Mouse (Mus musculus) midbrain, embryonic 16.5 days (tissue): Measurements from ENCODE around the gene Zdhhc21. TPM values are rescaled to one million over a fixed set of nuclear protein-coding genes. Genes with fewer than 3 reads are reported as not detected.

Experiments used
- ATAC-seq: fragments of 200-750 bp; cut with Nextera tagmentation; 2 replicates; pipeline ENCODE4 v1.8.0; 2017; ENCODE audit warnings: moderate TSS enrichment
- H3K27ac ChIP-seq: fragments of 300-500 bp; sonication (generic); 2 replicates; pipeline ENCODE4 v1.5.1; 2014; ENCODE audit warnings: mild to moderate bottlenecking, low read length, mixed read lengths
- H3K27me3 ChIP-seq: fragments of 300-500 bp; sonication (generic); 2 replicates; pipeline ENCODE4 v1.6.1; 2014; ENCODE audit warnings: low read depth, low read length, mixed read lengths; ENCODE audit not compliant: control insufficient read depth, insufficient read depth
- H3K36me3 ChIP-seq: fragments of 300-500 bp; sonication (generic); 2 replicates; pipeline ENCODE4 v1.6.1; 2014; ENCODE audit warnings: mild to moderate bottlenecking, low read length, moderate library complexity, mixed read lengths; ENCODE audit not compliant: control insufficient read depth, insufficient read depth
- H3K4me1 ChIP-seq: fragments of 300-500 bp; sonication (generic); 2 replicates; pipeline ENCODE4 v1.6.1; 2014; ENCODE audit warnings: mild to moderate bottlenecking, low read length, mixed read lengths; ENCODE audit not compliant: control insufficient read depth, insufficient read depth
- H3K4me2 ChIP-seq: fragments of 300-500 bp; sonication (generic); 2 replicates; pipeline ENCODE4 v1.6.1; 2014; ENCODE audit warnings: mild to moderate bottlenecking, low read length, mixed read lengths
- H3K4me3 ChIP-seq: fragments of 300-500 bp; sonication (generic); 2 replicates; pipeline ENCODE4 v1.5.1; 2014; ENCODE audit warnings: low read depth, mild to moderate bottlenecking, low read length, moderate library complexity, mixed read lengths
- H3K9ac ChIP-seq: fragments of 300-500 bp; sonication (generic); 2 replicates; pipeline ENCODE4 v1.6.1; 2014; ENCODE audit warnings: low read depth, low read length, mixed read lengths
- H3K9me3 ChIP-seq: fragments of 300-500 bp; sonication (generic); replicated peaks from 2 replicates; pipeline ENCODE4 v1.6.1; 2014; ENCODE audit warnings: mild to moderate bottlenecking, low read length, mixed read lengths; ENCODE audit not compliant: control insufficient read depth, poor library complexity, severe bottlenecking
- WGBS: fragments of 180-500 bp; shearing (Covaris S2); extraction: QIAGEN DNeasy Blood & Tissue Kit; methylation state at CpG from one replicate; pipeline ENCODE4 v1.1.7; 2014; 5-methylcytosine and 5-hydroxymethylcytosine counted together
- polyA plus RNA-seq: library from polyadenylated mRNA; unstranded; fragments of >200 nt; fragmentation: Nextera tagmentation; extraction: Ambion mirVana; gene quantifications from 2 replicates; pipeline ENCODE4 v1.2.1, GENCODE M21; 2015

Gene Zdhhc21
- polyA plus RNA-seq, 1 experiment from 2014 or later = 19.2 TPM

DNA sequence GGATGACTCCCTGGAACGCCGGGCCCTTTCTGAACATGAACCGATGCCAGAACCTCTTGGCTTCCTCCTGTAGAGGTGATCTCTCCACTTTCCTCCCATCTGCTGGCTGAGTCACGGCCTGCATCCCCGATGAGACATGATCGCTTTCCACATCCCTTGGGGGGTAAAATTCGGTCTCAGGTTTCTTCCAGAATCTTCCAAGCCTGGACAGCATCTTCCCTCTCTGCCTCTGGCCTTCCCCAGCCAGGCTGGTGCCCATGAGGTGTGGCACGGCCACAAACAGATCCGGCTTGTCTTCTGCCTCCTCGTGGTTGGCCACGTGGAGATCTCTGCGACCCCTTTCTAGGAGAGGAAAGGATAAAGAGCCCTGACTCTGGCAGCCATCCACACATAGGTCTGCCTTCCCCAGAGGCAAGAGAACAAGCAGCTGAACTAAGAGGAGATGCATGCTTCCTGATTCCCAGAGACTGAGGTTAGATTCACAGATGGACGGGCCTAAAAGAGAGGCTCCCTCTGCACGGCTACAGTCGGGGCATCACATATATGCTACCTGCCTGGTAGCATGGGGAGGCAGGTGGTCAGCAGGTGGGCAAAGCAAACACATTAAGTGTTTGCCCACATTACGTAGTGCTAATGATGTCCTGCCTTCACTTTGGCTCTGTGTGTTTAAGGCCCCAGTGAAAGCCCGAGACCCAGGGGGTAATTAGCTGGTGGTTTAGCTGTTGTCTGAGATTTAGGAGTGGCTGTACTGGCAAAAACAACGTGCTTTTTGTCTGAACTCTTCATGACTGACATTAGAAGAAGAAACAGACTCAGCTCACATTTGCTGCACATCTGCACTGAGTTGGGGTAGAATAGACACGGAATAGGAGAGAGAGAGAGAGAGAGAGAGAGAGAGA lies 25.1 kb upstream of the Zdhhc21 start, which contains the start of gene Cer1:
Cer1 (minus strand) TSS at position 513 of the 899 bp plus-strand sequence.
- WGBS = 68% methylated on average over 18 of the region's 19 CpGs
- Histone ChIP-seq H3K27ac (no peak within 1 kb of the TSS), H3K9ac (no peak within 1 kb of the TSS)

DNA sequence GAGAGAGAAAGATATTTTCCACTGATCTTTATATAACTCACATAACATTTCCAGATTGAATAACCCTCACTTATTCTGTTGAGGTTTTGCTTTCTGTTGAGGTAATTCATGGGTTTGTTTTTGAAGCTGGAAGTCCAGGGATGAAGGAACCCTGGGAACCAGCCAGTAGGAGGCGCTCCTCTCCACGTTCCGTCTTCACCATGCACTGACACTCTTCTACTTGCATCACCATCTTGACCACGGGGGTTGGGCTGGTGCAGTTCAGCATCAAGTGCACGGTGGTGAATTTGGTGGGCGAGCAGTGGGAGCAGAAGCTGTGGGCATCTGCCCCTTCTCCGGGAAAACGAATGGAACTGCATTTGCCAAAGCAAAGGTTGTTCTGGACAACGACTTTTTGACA lies 22.7 kb upstream of the Zdhhc21 start:
- no peak overlapping the region for H3K4me3 ChIP-seq
- WGBS = 86% methylated on average over 9 of the region's 9 CpGs
- ATAC-seq = no peak
- H3K4me1 ChIP-seq = no peaks in the 10 kb centered on the region
- no peaks in the 10 kb centered on the region for H3K9me3 ChIP-seq
- no peaks in the 10 kb centered on the region for H3K27me3 ChIP-seq
- H3K4me2 ChIP-seq = no peak overlapping the region
- no peak overlapping the region for H3K27ac ChIP-seq
- H3K9ac ChIP-seq = no peak overlapping the region
- no peaks in the 10 kb centered on the region for H3K36me3 ChIP-seq

More for the DNA sequence above, 25.1 kb upstream of the Zdhhc21 start, which contains the start of gene Cer1:
- Histone ChIP-seq H3K27me3 (no peaks in the 10 kb centered on the region), H3K9me3 (no peaks in the 10 kb centered on the region), H3K4me2 (no peak within 1 kb of the TSS), H3K4me3 (no peak within 1 kb of the TSS), H3K36me3 (no peaks in the 10 kb centered on the region), H3K4me1 (no peaks in the 10 kb centered on the region)
- ATAC-seq = no peak

DNA sequence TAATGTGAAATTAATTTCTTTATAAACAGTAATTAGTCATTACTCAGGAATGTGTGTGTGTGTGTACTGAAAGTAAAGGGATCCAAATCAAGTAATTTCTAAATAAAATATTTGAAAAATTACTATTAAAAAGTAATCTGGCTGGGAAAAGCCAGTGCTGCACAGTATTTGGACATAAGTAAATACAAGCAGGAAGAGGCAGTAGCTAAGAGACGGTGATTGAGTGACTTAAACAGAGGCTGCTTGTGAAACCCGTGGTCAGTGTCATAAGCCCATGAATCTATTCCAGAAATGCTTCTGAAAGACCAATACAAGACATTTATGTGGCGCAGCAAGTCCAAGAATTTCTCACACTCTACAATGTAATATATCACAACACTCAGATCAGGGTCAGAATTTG lies 21.6 kb upstream of the Zdhhc21 start:
- H3K27ac ChIP-seq = no peak overlapping the region
- no peak overlapping the region for H3K4me2 ChIP-seq
- no peak overlapping the region for H3K9ac ChIP-seq
- H3K36me3 ChIP-seq = no peaks in the 10 kb centered on the region
- H3K4me1 ChIP-seq = no peaks in the 10 kb centered on the region
- no peaks in the 10 kb centered on the region for H3K27me3 ChIP-seq
- no peak overlapping the region for H3K4me3 ChIP-seq
- WGBS = 79% methylated on average over 3 of the region's 3 CpGs
- ATAC-seq = no peak
- no peaks in the 10 kb centered on the region for H3K9me3 ChIP-seq

DNA sequence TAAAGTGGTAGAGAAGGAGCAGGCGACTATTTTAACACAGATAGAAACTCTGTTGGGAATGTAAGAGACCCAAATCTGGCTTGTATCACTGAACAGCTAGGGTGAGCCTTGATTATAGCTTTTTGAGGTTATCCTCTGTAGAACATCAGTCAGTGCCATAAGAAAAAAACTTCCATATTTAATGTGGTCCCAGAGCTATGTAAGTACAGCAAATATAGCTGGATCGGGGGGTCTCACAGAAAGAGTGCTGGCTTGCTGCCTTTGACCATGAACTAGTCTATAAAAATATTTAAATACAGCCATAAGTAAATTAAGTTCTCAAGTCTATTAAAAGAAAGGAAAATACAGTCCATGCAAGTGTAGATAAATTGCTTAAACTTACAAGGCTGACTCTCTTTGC lies 20.5 kb upstream of the Zdhhc21 start:
- H3K4me1 ChIP-seq = no peaks in the 10 kb centered on the region
- no peaks in the 10 kb centered on the region for H3K9me3 ChIP-seq
- no peaks in the 10 kb centered on the region for H3K27me3 ChIP-seq
- no peak overlapping the region for H3K4me2 ChIP-seq
- no peak overlapping the region for H3K9ac ChIP-seq
- no peaks in the 10 kb centered on the region for H3K36me3 ChIP-seq
- WGBS = 86% methylated on average over 2 of the region's 2 CpGs
- no peak for ATAC-seq
- no peak overlapping the region for H3K4me3 ChIP-seq
- H3K27ac ChIP-seq = no peak overlapping the region

DNA sequence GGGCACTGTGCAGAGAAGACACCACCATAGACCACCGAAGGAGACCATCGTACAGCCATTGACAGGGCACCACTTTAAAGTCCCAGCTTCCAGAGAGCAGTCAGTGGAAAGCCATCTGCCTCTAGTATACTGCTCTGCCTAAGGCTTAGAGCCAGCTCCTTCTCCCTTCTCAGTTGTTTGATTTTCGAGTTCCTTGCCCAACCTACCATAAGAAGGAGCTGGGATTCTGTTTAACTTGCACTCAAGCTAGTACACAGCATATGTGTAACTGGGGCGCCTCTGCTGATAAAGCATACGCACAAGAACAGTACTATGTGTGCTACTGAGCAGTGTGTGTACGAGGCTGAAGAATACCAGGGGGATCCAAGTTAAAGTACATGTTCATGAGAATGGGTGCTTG lies 19.4 kb upstream of the Zdhhc21 start:
- Histone ChIP-seq H3K27me3 (no peaks in the 10 kb centered on the region), H3K4me3 (no peak overlapping the region), H3K4me2 (no peak overlapping the region), H3K36me3 (no peaks in the 10 kb centered on the region), H3K4me1 (no peaks in the 10 kb centered on the region), H3K27ac (no peak overlapping the region), H3K9ac (no peak overlapping the region), H3K9me3 (no peaks in the 10 kb centered on the region)
- 89% methylated on average over 6 of the region's 6 CpGs for WGBS
- no peak for ATAC-seq

DNA sequence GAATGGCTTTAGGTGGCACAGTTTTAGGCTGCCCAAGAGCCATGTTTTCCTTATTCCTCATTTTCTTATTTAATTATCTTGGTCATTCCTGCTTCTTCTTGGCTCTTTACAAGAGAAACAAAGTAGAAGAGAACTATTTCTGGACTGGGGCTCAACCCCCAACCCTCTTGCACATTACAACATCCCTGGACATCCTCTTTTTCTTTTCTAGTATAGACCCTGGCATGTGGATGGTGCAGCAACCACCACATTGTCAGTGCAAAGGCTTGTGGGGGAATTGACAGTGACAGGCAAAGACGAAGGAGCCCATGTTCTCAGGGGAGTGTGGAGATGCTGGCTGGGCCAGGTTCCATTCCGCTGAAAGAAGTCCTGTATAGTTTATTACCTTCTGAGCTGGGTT lies 16.9 kb upstream of the Zdhhc21 start:
- Histone ChIP-seq H3K9me3 (no peaks in the 10 kb centered on the region), H3K4me3 (no peak overlapping the region), H3K36me3 (no peaks in the 10 kb centered on the region), H3K9ac (no peak overlapping the region), H3K4me2 (no peak overlapping the region), H3K27ac (no peak overlapping the region), H3K27me3 (no peaks in the 10 kb centered on the region), H3K4me1 (peaks cover 3% of the 10 kb centered on the region; the same call in 1 of the 2 replicates)
- ATAC-seq = no peak
- 91% methylated on average over 2 of the region's 2 CpGs for WGBS

DNA sequence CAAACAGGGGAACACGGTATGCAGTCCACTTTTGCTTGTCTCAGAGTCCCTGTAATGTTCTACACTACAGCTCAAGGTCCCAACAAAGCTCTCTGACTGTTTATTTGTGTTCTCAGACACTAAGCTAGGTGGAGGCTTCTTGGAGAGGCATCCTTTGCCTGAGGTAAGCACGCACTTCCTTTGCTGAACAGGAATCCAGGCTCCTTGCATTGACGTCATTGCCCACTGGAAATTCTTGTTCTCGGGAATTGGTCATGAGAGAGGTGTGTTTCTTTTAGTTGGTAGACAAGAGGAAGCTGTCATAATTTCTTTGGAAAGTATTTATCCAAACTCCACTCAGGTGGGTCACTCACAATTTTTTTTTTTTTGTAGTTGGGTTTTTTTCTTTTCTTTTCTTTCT lies 15.8 kb upstream of the Zdhhc21 start:
- WGBS = 81% methylated on average over 4 of the region's 4 CpGs

DNA sequence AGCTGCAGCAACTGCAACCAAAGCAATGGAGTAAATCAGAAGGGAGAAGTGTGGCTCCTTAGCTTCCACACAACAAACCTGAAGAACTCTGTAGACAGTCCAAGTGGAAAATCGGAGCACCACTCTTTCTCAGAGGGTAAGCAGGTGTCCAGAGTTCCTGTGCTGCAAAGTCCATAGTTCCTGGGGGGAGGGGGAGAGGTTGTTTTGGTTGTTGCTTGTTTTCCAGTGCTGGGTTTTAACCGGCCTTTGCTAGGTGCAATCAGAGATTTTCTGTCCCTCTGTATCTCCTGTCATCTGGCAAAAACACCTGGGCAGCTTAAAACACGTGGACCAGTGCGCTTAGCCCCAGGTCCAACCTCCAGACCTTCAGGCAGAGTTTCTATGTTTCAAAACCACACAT lies 15.0 kb upstream of the Zdhhc21 start:
- Histone ChIP-seq H3K4me1 (peaks cover 3% of the 10 kb centered on the region; the same call in 1 of the 2 replicates), H3K9ac (no peak overlapping the region), H3K4me2 (no peak overlapping the region), H3K27me3 (no peaks in the 10 kb centered on the region), H3K27ac (no peak overlapping the region), H3K9me3 (no peaks in the 10 kb centered on the region), H3K36me3 (no peaks in the 10 kb centered on the region), H3K4me3 (no peak overlapping the region)
- WGBS = 74% methylated on average over 4 of the region's 4 CpGs
- no peak for ATAC-seq

More for the DNA sequence above, 15.8 kb upstream of the Zdhhc21 start:
- no peak overlapping the region for H3K27ac ChIP-seq
- H3K9me3 ChIP-seq = no peaks in the 10 kb centered on the region
- no peak for ATAC-seq
- no peak overlapping the region for H3K4me2 ChIP-seq
- H3K27me3 ChIP-seq = no peaks in the 10 kb centered on the region
- H3K9ac ChIP-seq = no peak overlapping the region
- H3K4me3 ChIP-seq = no peak overlapping the region
- peaks cover 3% of the 10 kb centered on the region; the same call in 1 of the 2 replicates for H3K4me1 ChIP-seq
- no peaks in the 10 kb centered on the region for H3K36me3 ChIP-seq

DNA sequence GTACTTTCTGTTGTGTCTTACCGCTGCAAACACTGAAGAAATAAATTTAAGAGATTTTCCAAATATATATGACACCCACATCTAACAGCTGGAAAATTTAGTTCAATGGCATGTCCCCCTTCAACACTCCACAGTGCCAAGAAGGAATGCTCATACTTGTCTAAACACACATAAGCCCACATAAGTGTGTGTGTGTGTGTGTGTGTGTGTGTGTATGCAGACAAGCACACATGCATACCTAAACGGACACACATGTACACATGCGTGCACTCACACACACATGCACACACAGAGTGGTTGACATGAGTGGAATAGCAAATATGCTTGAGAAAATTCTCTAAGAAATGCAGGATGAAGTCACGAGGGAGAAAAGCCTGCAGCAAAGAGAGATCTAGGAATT lies 12.8 kb upstream of the Zdhhc21 start:
- Histone ChIP-seq H3K27me3 (no peaks in the 10 kb centered on the region), H3K4me3 (no peak overlapping the region), H3K27ac (no peak overlapping the region), H3K4me1 (peaks cover 3% of the 10 kb centered on the region; the same call in 1 of the 2 replicates), H3K9ac (no peak overlapping the region), H3K9me3 (no peaks in the 10 kb centered on the region), H3K4me2 (no peak overlapping the region), H3K36me3 (no peaks in the 10 kb centered on the region)
- WGBS = 77% methylated on average over 4 of the region's 4 CpGs
- no peak for ATAC-seq
